Mouse (Mus musculus): ENCODE data around the gene Dagla. TPM values are rescaled to one million over a fixed set of nuclear protein-coding genes. Genes with fewer than 3 reads are reported as not detected.

The Dagla gene
- polyA plus RNA-seq, 1 experiment from 2014 or later, result 8.4 TPM

- WGBS, result 70% methylated on average over 4 of the region's 4 CpGs
- no peak for ATAC-seq
- no peaks in the 10 kb centered on the region for H3K9me3 ChIP-seq (ENCODE audit: control insufficient read depth, low read length)
- no peak overlapping the region for H3K4me2 ChIP-seq (ENCODE audit: low read length)
- no peak overlapping the region for H3K9ac ChIP-seq (replicated peaks; ENCODE audit: low read depth, low read length)
- H3K4me3 ChIP-seq (replicated peaks; ENCODE audit: low read length), result no peak overlapping the region
- H3K4me1 ChIP-seq (replicated peaks; ENCODE audit: control insufficient read depth, insufficient read depth, low read length), result no peaks in the 10 kb centered on the region
- H3K27me3 ChIP-seq (replicated peaks; ENCODE audit: control insufficient read depth, insufficient read depth, low read length), result no peaks in the 10 kb centered on the region
- H3K36me3 ChIP-seq (ENCODE audit: control insufficient read depth, insufficient read depth), result no peaks in the 10 kb centered on the region
- no peak overlapping the region for H3K27ac ChIP-seq (ENCODE audit: low read length)
These were observed 12.3 kb upstream of the Dagla start for GRCm38 (mm10) chr19:10316956-10317355.

- WGBS, result 53% methylated on average over 8 of the region's 8 CpGs
- Histone ChIP-seq H3K4me2 (ENCODE audit: low read length) (no peak overlapping the region), H3K27ac (ENCODE audit: low read length) (no peak overlapping the region), H3K9me3 (ENCODE audit: control insufficient read depth, low read length) (no peaks in the 10 kb centered on the region), H3K36me3 (ENCODE audit: control insufficient read depth, insufficient read depth) (no peaks in the 10 kb centered on the region), H3K4me3 (replicated peaks; ENCODE audit: low read length) (no peak overlapping the region), H3K4me1 (replicated peaks; ENCODE audit: control insufficient read depth, insufficient read depth, low read length) (peaks cover 7% of the 10 kb centered on the region), H3K9ac (replicated peaks; ENCODE audit: low read depth, low read length) (no peak overlapping the region), H3K27me3 (replicated peaks; ENCODE audit: control insufficient read depth, insufficient read depth, low read length) (no peaks in the 10 kb centered on the region)
- ATAC-seq, result no peak
These were observed 7.4 kb upstream of the Dagla start for GRCm38 (mm10) chr19:10312072-10312471.

- H3K4me2 ChIP-seq (ENCODE audit: low read length), result no peak overlapping the region
- H3K4me3 ChIP-seq (replicated peaks; ENCODE audit: low read length), result no peak overlapping the region
- 53% methylated on average over 2 of the region's 2 CpGs for WGBS
- H3K27me3 ChIP-seq (replicated peaks; ENCODE audit: control insufficient read depth, insufficient read depth, low read length), result no peaks in the 10 kb centered on the region
- no peaks in the 10 kb centered on the region for H3K9me3 ChIP-seq (ENCODE audit: control insufficient read depth, low read length)
- no peak overlapping the region for H3K9ac ChIP-seq (replicated peaks; ENCODE audit: low read depth, low read length)
- H3K36me3 ChIP-seq (ENCODE audit: control insufficient read depth, insufficient read depth), result no peaks in the 10 kb centered on the region
- no peak for ATAC-seq
- peaks cover 14% of the 10 kb centered on the region for H3K4me1 ChIP-seq (replicated peaks; ENCODE audit: control insufficient read depth, insufficient read depth, low read length)
- H3K27ac ChIP-seq (ENCODE audit: low read length), result no peak overlapping the region
These were observed 4.3 kb upstream of the Dagla start for GRCm38 (mm10) chr19:10308990-10309389.

GRCm38 (mm10) chr19:10307941-10308340 is 3.3 kb upstream of the Dagla start:
- Histone ChIP-seq H3K4me1 (replicated peaks; ENCODE audit: control insufficient read depth, insufficient read depth, low read length) (peaks cover 22% of the 10 kb centered on the region), H3K9ac (replicated peaks; ENCODE audit: low read depth, low read length) (peak overlapping the region; percentile 25; the same call in 1 of the 2 replicates), H3K9me3 (ENCODE audit: control insufficient read depth, low read length) (no peaks in the 10 kb centered on the region), H3K4me3 (replicated peaks; ENCODE audit: low read length) (no peak overlapping the region), H3K27me3 (replicated peaks; ENCODE audit: control insufficient read depth, insufficient read depth, low read length) (no peaks in the 10 kb centered on the region), H3K36me3 (ENCODE audit: control insufficient read depth, insufficient read depth) (no peaks in the 10 kb centered on the region), H3K27ac (ENCODE audit: low read length) (no peak overlapping the region), H3K4me2 (ENCODE audit: low read length) (no peak overlapping the region)
- ATAC-seq, result no peak; the same call in 1 of the 2 replicates
- WGBS, result 26% methylated on average over 6 of the region's 6 CpGs

- H3K4me1 ChIP-seq (replicated peaks; ENCODE audit: control insufficient read depth, insufficient read depth, low read length), result peaks cover 22% of the 10 kb centered on the region
- no peak overlapping the region for H3K4me3 ChIP-seq (replicated peaks; ENCODE audit: low read length)
- no peaks in the 10 kb centered on the region for H3K36me3 ChIP-seq (ENCODE audit: control insufficient read depth, insufficient read depth)
- no peak overlapping the region for H3K27ac ChIP-seq (ENCODE audit: low read length)
- peak overlapping the region; percentile 25; the same call in 1 of the 2 replicates for H3K9ac ChIP-seq (replicated peaks; ENCODE audit: low read depth, low read length)
- no peak for ATAC-seq
- WGBS, result 60% methylated on average over 5 of the region's 5 CpGs
- H3K4me2 ChIP-seq (ENCODE audit: low read length), result no peak overlapping the region
- H3K9me3 ChIP-seq (ENCODE audit: control insufficient read depth, low read length), result no peaks in the 10 kb centered on the region
- H3K27me3 ChIP-seq (replicated peaks; ENCODE audit: control insufficient read depth, insufficient read depth, low read length), result no peaks in the 10 kb centered on the region
These were observed 2.7 kb upstream of the Dagla start for GRCm38 (mm10) chr19:10307351-10307750.

GRCm38 (mm10) chr19:10306521-10307243 is 2.0 kb upstream of the Dagla start:
- Histone ChIP-seq H3K27ac (ENCODE audit: low read length) (no peak overlapping the region), H3K27me3 (replicated peaks; ENCODE audit: control insufficient read depth, insufficient read depth, low read length) (no peaks in the 10 kb centered on the region), H3K9me3 (ENCODE audit: control insufficient read depth, low read length) (no peaks in the 10 kb centered on the region), H3K36me3 (ENCODE audit: control insufficient read depth, insufficient read depth) (no peaks in the 10 kb centered on the region), H3K4me1 (replicated peaks; ENCODE audit: control insufficient read depth, insufficient read depth, low read length) (peaks cover 22% of the 10 kb centered on the region), H3K4me2 (ENCODE audit: low read length) (no peak overlapping the region), H3K9ac (replicated peaks; ENCODE audit: low read depth, low read length) (no peak overlapping the region), H3K4me3 (replicated peaks; ENCODE audit: low read length) (no peak overlapping the region)
- WGBS, result 88% methylated on average over 5 of the region's 5 CpGs
- no peak for ATAC-seq

- Histone ChIP-seq H3K4me1 (replicated peaks; ENCODE audit: control insufficient read depth, insufficient read depth, low read length) (peaks cover 22% of the 10 kb centered on the region), H3K4me3 (replicated peaks; ENCODE audit: low read length) (no peak overlapping the region), H3K9me3 (ENCODE audit: control insufficient read depth, low read length) (no peaks in the 10 kb centered on the region), H3K9ac (replicated peaks; ENCODE audit: low read depth, low read length) (no peak overlapping the region), H3K36me3 (ENCODE audit: control insufficient read depth, insufficient read depth) (no peaks in the 10 kb centered on the region), H3K27me3 (replicated peaks; ENCODE audit: control insufficient read depth, insufficient read depth, low read length) (no peaks in the 10 kb centered on the region), H3K27ac (ENCODE audit: low read length) (no peak overlapping the region), H3K4me2 (ENCODE audit: low read length) (no peak overlapping the region)
- 84% methylated on average over 12 of the region's 12 CpGs for WGBS
- ATAC-seq, result no peak
These were observed 963 bp upstream of the Dagla start for GRCm38 (mm10) chr19:10305640-10306039.

- Histone ChIP-seq H3K9me3 (ENCODE audit: control insufficient read depth, low read length) (no peaks in the 10 kb centered on the region), H3K27ac (ENCODE audit: low read length) (no peak overlapping the region), H3K4me1 (replicated peaks; ENCODE audit: control insufficient read depth, insufficient read depth, low read length) (peaks cover 22% of the 10 kb centered on the region), H3K4me2 (ENCODE audit: low read length) (peak overlapping the region; percentile 86), H3K9ac (replicated peaks; ENCODE audit: low read depth, low read length) (peak overlapping the region; percentile 91), H3K36me3 (ENCODE audit: control insufficient read depth, insufficient read depth) (no peaks in the 10 kb centered on the region), H3K4me3 (replicated peaks; ENCODE audit: low read length) (peak overlapping the region; percentile 82), H3K27me3 (replicated peaks; ENCODE audit: control insufficient read depth, insufficient read depth, low read length) (no peaks in the 10 kb centered on the region)
- ATAC-seq, result peak; percentile 51
- WGBS, result 3% methylated on average over 37 of the region's 37 CpGs
These were observed 282 bp downstream of the Dagla start for GRCm38 (mm10) chr19:10304395-10304794.

- Histone ChIP-seq H3K36me3 (ENCODE audit: control insufficient read depth, insufficient read depth) (no peaks in the 10 kb centered on the region), H3K4me3 (replicated peaks; ENCODE audit: low read length) (no peak overlapping the region), H3K27ac (ENCODE audit: low read length) (no peak overlapping the region), H3K4me1 (replicated peaks; ENCODE audit: control insufficient read depth, insufficient read depth, low read length) (peaks cover 20% of the 10 kb centered on the region), H3K4me2 (ENCODE audit: low read length) (no peak overlapping the region), H3K9me3 (ENCODE audit: control insufficient read depth, low read length) (no peaks in the 10 kb centered on the region), H3K27me3 (replicated peaks; ENCODE audit: control insufficient read depth, insufficient read depth, low read length) (no peaks in the 10 kb centered on the region), H3K9ac (replicated peaks; ENCODE audit: low read depth, low read length) (no peak overlapping the region)
- no peak for ATAC-seq
- 95% methylated on average over 3 of the region's 3 CpGs for WGBS
These were observed 1.8 kb downstream of the Dagla start for GRCm38 (mm10) chr19:10302852-10303251.
